Comparison of ENCODE assay signal across 25 mouse cellular contexts in the genomic region with DNA sequence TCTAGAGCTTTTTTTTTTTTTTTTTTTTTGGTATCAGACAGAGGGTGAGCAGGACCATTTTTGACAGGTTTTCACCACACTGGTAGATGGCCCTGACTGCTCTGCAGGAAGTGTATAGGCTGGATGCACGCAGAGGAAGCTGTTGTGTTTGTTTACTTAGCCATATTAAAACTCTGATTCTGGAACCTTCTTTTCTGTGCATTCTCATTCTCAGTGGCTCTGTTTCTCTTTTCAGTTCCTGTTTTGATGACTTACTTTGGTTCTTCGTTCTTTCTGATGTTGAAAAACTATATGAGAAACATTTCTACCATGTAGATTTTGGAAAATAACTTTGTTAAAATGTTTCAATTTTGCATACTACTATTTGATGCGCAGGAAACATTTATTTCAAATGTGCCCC. TPM values are rescaled to one million over a fixed set of nuclear protein-coding genes. Genes with fewer than 3 reads are reported as not detected.
DNase-seq lines count a peak whose midpoint lies in the region; ATAC-seq and TF ChIP-seq lines count a peak whose summit lies in the region.
"Had no signal": no experiment of that assay in that cellular context is flagged by ENCODE, and none has a peak within 500 bp of the region (broad histone marks: within the 10 kb centered on the region; RNA-seq: fewer than 3 reads in every experiment).

No protein-coding gene starts in this region.

- H3K4me1 ChIP-seq in CH12.LX (ENCODE audit: control insufficient read depth in 1 of 2, insufficient read depth in 2 of 2) = peaks cover 4 to 42% of the 10 kb centered on the region in 2 experiments; a peak in 3 of 4 replicates
- H3K4me1 ChIP-seq: embryonic facial prominence, embryonic 13.5 days; embryonic facial prominence, embryonic 15.5 days; forebrain, embryonic 13.5 days; forebrain, embryonic 15.5 days had no signal

- peak; percentile 77 for TF ChIP-seq EP300 in CH12.LX (IDR thresholded peaks at IDR 0.05; ENCODE audit: low read length)

- no peaks in the 10 kb centered on the region for H3K9me3 ChIP-seq in CH12.LX (replicated peaks; ENCODE audit: low read length)
- H3K9me3 ChIP-seq: embryonic facial prominence, embryonic 13.5 days; embryonic facial prominence, embryonic 15.5 days; forebrain, embryonic 13.5 days; forebrain, embryonic 15.5 days had no signal

- H3K36me3 ChIP-seq in CH12.LX (replicated peaks in 1 of 2; ENCODE audit: control insufficient read depth in 1 of 2, insufficient read depth in 1 of 2, low read length in 1 of 2) = peaks cover 48 to 80% of the 10 kb centered on the region in 2 experiments

- in situ Hi-C loops in CH12.LX (cut with MboI; ENCODE audit: low pct_ligation_motif_present, low pct_unique_long_range_greater_than_20kb, low sequenced_read_pairs) = no loop called here

- DNase-seq in A20 (ENCODE audit: low read depth, low spot score) = peak; percentile 43
- DNase-seq in CH12.LX (ENCODE audit: extremely low read depth) = no peak
- no peak for DNase-seq in layer of hippocampus, adult 11-12 months (ENCODE audit: low spot score)
- DNase-seq in spleen, postnatal 14 days (ENCODE audit: low spot score in 2 of 2) = no peak
- DNase-seq: adrenal gland, adult 2 months; adrenal gland, postnatal 10 days; adrenal gland, postnatal 25 days; B cell, adult 2 months; cerebellum, adult 11-12 months; cerebellum, adult 2 months; cerebellum, adult 9-10 months; cerebellum, postnatal 14 days; cerebellum, postnatal 36 days; embryo, embryonic 11 days; forebrain, postnatal 0 days had no signal

- no peak overlapping the region for H3K4me2 ChIP-seq in CH12.LX (ENCODE audit: insufficient read depth, low read depth, poor library complexity, severe bottlenecking)
- H3K4me2 ChIP-seq: embryonic facial prominence, embryonic 13.5 days; embryonic facial prominence, embryonic 15.5 days; forebrain, embryonic 13.5 days; forebrain, embryonic 15.5 days had no signal

- no peak for TF ChIP-seq CTCF in CH12.LX (conservative IDR thresholded peaks at IDR 0.05 in 1 of 2, IDR thresholded peaks at IDR 0.05 in 1 of 2; ENCODE audit: low read depth in 2 of 2, low read length in 2 of 2)

- TF ChIP-seq POLR2A in CH12.LX (IDR thresholded peaks at IDR 0.05; ENCODE audit: low read depth, low read length) = no peak

- peak; percentile 60 for ATAC-seq in megakaryocyte, adult 5-6 weeks (ENCODE audit: poor library complexity, severe bottlenecking)
- ATAC-seq in neutrophil, adult 5-6 weeks (ENCODE audit: extremely low read depth, insufficient number of reproducible peaks, low FRiP score, poor library complexity, severe bottlenecking) = peak; percentile 36; the same call in 1 of the 2 replicates
- ATAC-seq in erythroid progenitor cell, adult 5-6 weeks (replicated peaks; ENCODE audit: low FRiP score, poor library complexity, severe bottlenecking) = no peak
- no peak for ATAC-seq in megakaryocyte progenitor cell, adult 5-6 weeks (replicated peaks; ENCODE audit: poor library complexity)
- ATAC-seq: CD4-positive, CD25-positive, alpha-beta regulatory T cell, adult 4 months; forebrain, embryonic 13.5 days; forebrain, embryonic 15.5 days; forebrain, postnatal 0 days had no signal

- H3K9ac ChIP-seq in CH12.LX (ENCODE audit: insufficient read depth, low read depth) = no peak overlapping the region
- H3K9ac ChIP-seq: embryonic facial prominence, embryonic 13.5 days; embryonic facial prominence, embryonic 15.5 days; forebrain, embryonic 13.5 days; forebrain, embryonic 15.5 days; forebrain, postnatal 0 days had no signal

- TF ChIP-seq RAD21 in CH12.LX (IDR thresholded peaks at IDR 0.05; ENCODE audit: low read depth, low read length) = no peak

- H3K79me2 ChIP-seq in CH12.LX (replicated peaks; ENCODE audit: control insufficient read depth, extremely low read depth, insufficient read depth, poor library complexity, severe bottlenecking) = peaks cover 21% of the 10 kb centered on the region

- no peak overlapping the region for H3K4me3 ChIP-seq in CH12.LX (replicated peaks in 1 of 3; ENCODE audit: low read depth in 2 of 3, low read length in 2 of 3, poor library complexity in 1 of 3)
- H3K4me3 ChIP-seq: embryonic facial prominence, embryonic 13.5 days; embryonic facial prominence, embryonic 15.5 days; erythroblast, embryonic 14.5 days; forebrain, embryonic 13.5 days; forebrain, embryonic 15.5 days had no signal

- no peak overlapping the region for H3K27ac ChIP-seq in CH12.LX (ENCODE audit: insufficient read depth, low read depth)
- H3K27ac ChIP-seq: embryonic facial prominence, embryonic 13.5 days; embryonic facial prominence, embryonic 15.5 days; forebrain, embryonic 13.5 days; forebrain, embryonic 15.5 days had no signal

- H3K27me3 ChIP-seq in CH12.LX (replicated peaks) = no peaks in the 10 kb centered on the region
- H3K27me3 ChIP-seq: embryonic facial prominence, embryonic 13.5 days; embryonic facial prominence, embryonic 15.5 days; forebrain, embryonic 13.5 days; forebrain, embryonic 15.5 days had no signal

- dilution Hi-C loops in CH12.LX (cut with MboI; ENCODE audit: extremely low pct_ligation_motif_present, extremely low pct_unique_long_range_greater_than_20kb, low sequenced_read_pairs) = no loop called here

TF ChIP-seq in CH12.LX, 34 proteins besides CTCF, POLR2A, EP300 and RAD21:
- TF ChIP-seq NRF1 (IDR thresholded peaks at IDR 0.05; ENCODE audit: low read depth, low read length) = no peak
- TF ChIP-seq ZMIZ1 (IDR thresholded peaks at IDR 0.05; ENCODE audit: low read depth, low read length) = no peak
- no peak for TF ChIP-seq PAX5 (IDR thresholded peaks at IDR 0.05; ENCODE audit: low read length)
- 0 out of 2 replicates have a peak, but pooled peaks have one; percentile 20 for TF ChIP-seq BHLHE40 (IDR thresholded peaks at IDR 0.05; ENCODE audit: low read depth, low read length)
- peak; percentile 57 for TF ChIP-seq ZNF384 (IDR thresholded peaks at IDR 0.05; ENCODE audit: low read depth, low read length)
- TF ChIP-seq CHD1 (IDR thresholded peaks at IDR 0.05; ENCODE audit: low read depth, low read length) = no peak
- TF ChIP-seq ELF1 (IDR thresholded peaks at IDR 0.05; ENCODE audit: low read depth, low read length) = no peak
- no peak for TF ChIP-seq SIN3A (IDR thresholded peaks at IDR 0.05; ENCODE audit: low read length)
- peak; percentile 77 for TF ChIP-seq IRF4 (IDR thresholded peaks at IDR 0.05; ENCODE audit: low read depth, low read length)
- TF ChIP-seq ZKSCAN1 (IDR thresholded peaks at IDR 0.05; ENCODE audit: borderline replicate concordance, low read depth, low read length) = no peak
- TF ChIP-seq GABPA (IDR thresholded peaks at IDR 0.05; ENCODE audit: insufficient replicate concordance, low read depth, low read length) = no peak

RNA-seq across cellular contexts. Expression of a gene that starts 46.4 kb away (rescaled TPM):
- total RNA-seq in CH12.LX (2012; rRNA removed) (188 and 203 TPM in 2 replicates), CH12.LX (2014; rRNA removed) (243 and 258 TPM in 2 replicates)
- polyA plus RNA-seq in CH12.LX (2012; ENCODE audit: insufficient read length, low read depth) = 261 and 307 TPM in 2 replicates
- total RNA-seq in megakaryocyte, adult 5-6 weeks (2015) = 196 and 199 TPM in 2 replicates
- 173 and 186 TPM in 2 replicates for total RNA-seq in megakaryocyte, adult 5-6 weeks (2017)
- 150 and 156 TPM in 2 replicates for total RNA-seq in neutrophil, adult 5-6 weeks (2017)
- total RNA-seq in erythroid progenitor cell, adult 5-6 weeks (2015; ENCODE audit: low replicate concordance) = 19.8 and 37.3 TPM in 2 replicates
- total RNA-seq in erythroid progenitor cell, adult 5-6 weeks (2017; ENCODE audit: low replicate concordance) = 7.6 and 10.8 TPM in 2 replicates
- 129 and 143 TPM in 2 replicates for total RNA-seq in megakaryocyte progenitor cell, adult 5-6 weeks (2015)
- 77.9 and 146 TPM in 2 replicates for total RNA-seq in megakaryocyte progenitor cell, adult 5-6 weeks (2017)

Comparison
In these comparisons a context has a peak if more than half of its experiments do, and no peak if none do; other contexts are left out.
1. ATAC-seq: peak in megakaryocyte, adult 5-6 weeks (single experiment) and neutrophil, adult 5-6 weeks (single experiment); none in erythroid progenitor cell, adult 5-6 weeks (single experiment) and megakaryocyte progenitor cell, adult 5-6 weeks (single experiment).